Mouse (Mus musculus): ENCODE data around the gene Arhgap8. TPM values are rescaled to one million over a fixed set of nuclear protein-coding genes. Genes with fewer than 3 reads are reported as not detected.

Arhgap8 gene
- total RNA-seq (2012; rRNA removed) = 11.6 and 14.1 TPM in 2 replicates

GRCm38 (mm10) chr15:84719791-84720190 is at the start of gene Arhgap8:
TSS of gene Arhgap8 (plus strand) at chr15:84720052.
- H3K27ac ChIP-seq (ENCODE audit: insufficient read depth, low read depth, low read length, poor library complexity, severe bottlenecking) = 0 out of 2 replicates have a peak within 1 kb of the TSS, but pooled peaks have one; percentile 13
- peak within 1 kb of the TSS; percentile 59 for H3K9ac ChIP-seq (ENCODE audit: insufficient read depth, low read depth, low read length, poor library complexity, severe bottlenecking)
- no peaks in the 10 kb centered on the region for H3K9me3 ChIP-seq (ENCODE audit: control insufficient read depth, insufficient read depth, low read depth, low read length)
- peaks cover 24 to 27% of the 10 kb centered on the region in 2 experiments for H3K4me1 ChIP-seq (ENCODE audit: control insufficient read depth in 2 of 2, insufficient read depth in 2 of 2, low read length in 2 of 2, poor library complexity in 1 of 2)
- no peaks in the 10 kb centered on the region for H3K36me3 ChIP-seq (ENCODE audit: control insufficient read depth, insufficient read depth, low read length, poor library complexity, severe bottlenecking)
- peak within 1 kb of the TSS; percentile 72 to 77 for H3K4me3 ChIP-seq (ENCODE audit: insufficient read depth in 1 of 2, low read depth in 1 of 2, low read length in 2 of 2, poor library complexity in 1 of 2, severe bottlenecking in 1 of 2)
- no peak for TF ChIP-seq CHD2 (IDR thresholded peaks at IDR 0.05; ENCODE audit: low read depth, low read length)
- TF ChIP-seq ZC3H11A (IDR thresholded peaks at IDR 0.05; ENCODE audit: borderline replicate concordance, low read depth, low read length) = no peak
- no peak for TF ChIP-seq HCFC1 (IDR thresholded peaks at IDR 0.05; ENCODE audit: borderline replicate concordance, insufficient read depth, low read length)
- no peak for TF ChIP-seq MAFK (IDR thresholded peaks at IDR 0.05; ENCODE audit: insufficient read depth, low read depth, low read length)
- no peak for TF ChIP-seq ZNF384 (IDR thresholded peaks at IDR 0.05; ENCODE audit: low read depth, low read length)
- DNase-seq (ENCODE audit: low read depth, low spot score) = no peak
- in situ Hi-C loops (cut with MboI; ENCODE audit: low sequenced_read_pairs in 2 of 2, unreplicated experiment in 2 of 2) = no loop called here

- no peak for DNase-seq (ENCODE audit: low read depth, low spot score)
- no peak overlapping the region for H3K9ac ChIP-seq (ENCODE audit: insufficient read depth, low read depth, low read length, poor library complexity, severe bottlenecking)
- H3K36me3 ChIP-seq (ENCODE audit: control insufficient read depth, insufficient read depth, low read length, poor library complexity, severe bottlenecking) = no peaks in the 10 kb centered on the region
- TF ChIP-seq MAFK (IDR thresholded peaks at IDR 0.05; ENCODE audit: insufficient read depth, low read depth, low read length) = no peak
- no peak for TF ChIP-seq HCFC1 (IDR thresholded peaks at IDR 0.05; ENCODE audit: borderline replicate concordance, insufficient read depth, low read length)
- no peak for TF ChIP-seq ZC3H11A (IDR thresholded peaks at IDR 0.05; ENCODE audit: borderline replicate concordance, low read depth, low read length)
- TF ChIP-seq CHD2 (IDR thresholded peaks at IDR 0.05; ENCODE audit: low read depth, low read length) = no peak
- no peak for TF ChIP-seq ZNF384 (IDR thresholded peaks at IDR 0.05; ENCODE audit: low read depth, low read length)
- H3K9me3 ChIP-seq (ENCODE audit: control insufficient read depth, insufficient read depth, low read depth, low read length) = no peaks in the 10 kb centered on the region
- H3K27ac ChIP-seq (ENCODE audit: insufficient read depth, low read depth, low read length, poor library complexity, severe bottlenecking) = no peak overlapping the region
- in situ Hi-C loops (cut with MboI; ENCODE audit: low sequenced_read_pairs in 2 of 2, unreplicated experiment in 2 of 2) = loop anchor here in 1 of 2 experiments (10.0 kb wide), 1 partner anchor 254 kb away; the partner anchor contains the start of genes Gm29666 and Nup50
- no peak overlapping the region for H3K4me3 ChIP-seq (ENCODE audit: insufficient read depth in 1 of 2, low read depth in 1 of 2, low read length in 2 of 2, poor library complexity in 1 of 2, severe bottlenecking in 1 of 2)
- H3K4me1 ChIP-seq (ENCODE audit: control insufficient read depth in 2 of 2, insufficient read depth in 2 of 2, low read length in 2 of 2, poor library complexity in 1 of 2) = peaks cover 0 to 47% of the 10 kb centered on the region in 2 experiments; a peak in 2 of 4 replicates
Measured at GRCm38 (mm10) chr15:84670657-84671055, 49.2 kb upstream of the Arhgap8 start.

GRCm38 (mm10) chr15:84671401-84672307 is 48.2 kb upstream of the Arhgap8 start:
- in situ Hi-C loops (cut with MboI; ENCODE audit: low sequenced_read_pairs in 2 of 2, unreplicated experiment in 2 of 2) = loop anchor here in 1 of 2 experiments (10.0 kb wide), 1 partner anchor 253 kb away; the partner anchor contains the start of genes Gm29666 and Nup50
- Histone ChIP-seq H3K4me3 (ENCODE audit: insufficient read depth in 1 of 2, low read depth in 1 of 2, low read length in 2 of 2, poor library complexity in 1 of 2, severe bottlenecking in 1 of 2) (no peak overlapping the region), H3K9ac (ENCODE audit: insufficient read depth, low read depth, low read length, poor library complexity, severe bottlenecking) (no peak overlapping the region), H3K9me3 (ENCODE audit: control insufficient read depth, insufficient read depth, low read depth, low read length) (no peaks in the 10 kb centered on the region), H3K36me3 (ENCODE audit: control insufficient read depth, insufficient read depth, low read length, poor library complexity, severe bottlenecking) (no peaks in the 10 kb centered on the region), H3K4me1 (ENCODE audit: control insufficient read depth in 2 of 2, insufficient read depth in 2 of 2, low read length in 2 of 2, poor library complexity in 1 of 2) (peaks cover 0 to 38% of the 10 kb centered on the region in 2 experiments; a peak in 2 of 4 replicates), H3K27ac (ENCODE audit: insufficient read depth, low read depth, low read length, poor library complexity, severe bottlenecking) (no peak overlapping the region)
- no peak for TF ChIP-seq MAFK (IDR thresholded peaks at IDR 0.05; ENCODE audit: insufficient read depth, low read depth, low read length)
- no peak for TF ChIP-seq HCFC1 (IDR thresholded peaks at IDR 0.05; ENCODE audit: borderline replicate concordance, insufficient read depth, low read length)
- TF ChIP-seq CHD2 (IDR thresholded peaks at IDR 0.05; ENCODE audit: low read depth, low read length) = no peak
- TF ChIP-seq ZC3H11A (IDR thresholded peaks at IDR 0.05; ENCODE audit: borderline replicate concordance, low read depth, low read length) = no peak
- TF ChIP-seq ZNF384 (IDR thresholded peaks at IDR 0.05; ENCODE audit: low read depth, low read length) = no peak
- DNase-seq (ENCODE audit: low read depth, low spot score) = no peak

- no peak overlapping the region for H3K27ac ChIP-seq (ENCODE audit: insufficient read depth, low read depth, low read length, poor library complexity, severe bottlenecking)
- H3K9ac ChIP-seq (ENCODE audit: insufficient read depth, low read depth, low read length, poor library complexity, severe bottlenecking) = no peak overlapping the region
- in situ Hi-C loops (cut with MboI; ENCODE audit: low sequenced_read_pairs in 2 of 2, unreplicated experiment in 2 of 2) = loop anchor here in 1 of 2 experiments (10.0 kb wide), 1 partner anchor 253 kb away; the partner anchor contains the start of genes Gm29666 and Nup50
Measured at GRCm38 (mm10) chr15:84672308-84672615, 47.6 kb upstream of the Arhgap8 start.

More at GRCm38 (mm10) chr15:84672308-84672615, 47.6 kb upstream of the Arhgap8 start:
- Histone ChIP-seq H3K9me3 (ENCODE audit: control insufficient read depth, insufficient read depth, low read depth, low read length) (no peaks in the 10 kb centered on the region), H3K4me1 (ENCODE audit: control insufficient read depth in 2 of 2, insufficient read depth in 2 of 2, low read length in 2 of 2, poor library complexity in 1 of 2) (peaks cover 0 to 35% of the 10 kb centered on the region in 2 experiments; a peak in 2 of 4 replicates), H3K4me3 (ENCODE audit: insufficient read depth in 1 of 2, low read depth in 1 of 2, low read length in 2 of 2, poor library complexity in 1 of 2, severe bottlenecking in 1 of 2) (no peak overlapping the region), H3K36me3 (ENCODE audit: control insufficient read depth, insufficient read depth, low read length, poor library complexity, severe bottlenecking) (no peaks in the 10 kb centered on the region)
- DNase-seq (ENCODE audit: low read depth, low spot score) = no peak
- no peak for TF ChIP-seq CHD2 (IDR thresholded peaks at IDR 0.05; ENCODE audit: low read depth, low read length)
- no peak for TF ChIP-seq HCFC1 (IDR thresholded peaks at IDR 0.05; ENCODE audit: borderline replicate concordance, insufficient read depth, low read length)
